Mouse (Mus musculus) liver, adult 2 months (tissue): ENCODE measurements around the gene Agpat4. TPM values are rescaled to one million over a fixed set of nuclear protein-coding genes. Genes with fewer than 3 reads are reported as not detected.

ENCODE experiments used
- DNase-seq: peaks from one replicate; pipeline ENCODE4 v3.0.0-alpha.2; 2011; ENCODE audit warnings: low read depth, low spot score; ENCODE audit errors: extremely low read depth
- H3K27ac ChIP-seq: fragments of 200-500 bp; replicated peaks from 2 replicates; pipeline ENCODE4 v1.5.1; 2012; ENCODE audit warnings: low read depth, mild to moderate bottlenecking, control low read depth, inconsistent platforms, low read length; ENCODE audit not compliant: insufficient read depth
- H3K27me3 ChIP-seq: fragments of 200-500 bp; 2 replicates; pipeline ENCODE4 v1.6.1; 2012; ENCODE audit warnings: mild to moderate bottlenecking, moderate library complexity, low read length, inconsistent platforms; ENCODE audit not compliant: control insufficient read depth, insufficient read depth
- H3K36me3 ChIP-seq: fragments of 200-500 bp; 2 replicates; pipeline ENCODE4 v1.6.1; 2012; ENCODE audit warnings: low read length, inconsistent platforms; ENCODE audit not compliant: control insufficient read depth, insufficient read depth
- H3K4me1 ChIP-seq: fragments of 200-500 bp; 2 replicates; pipeline ENCODE4 v1.6.1; 2011; ENCODE audit warnings: low read length; ENCODE audit not compliant: control insufficient read depth, insufficient read depth
- H3K4me3 ChIP-seq: fragments of 200-500 bp; 2 replicates; pipeline ENCODE4 v1.5.1; 2011; ENCODE audit warnings: low read depth, mild to moderate bottlenecking, control low read depth, low read length, moderate library complexity; ENCODE audit not compliant: insufficient read depth
- H3K79me2 ChIP-seq: fragments of 200-500 bp; 2 replicates; pipeline ENCODE4 v1.6.1; 2012; ENCODE audit warnings: inconsistent platforms, mild to moderate bottlenecking, low read length, moderate library complexity; ENCODE audit not compliant: control insufficient read depth, insufficient read depth
- H3K9ac ChIP-seq: fragments of 200-500 bp; 2 replicates; pipeline ENCODE4 v1.6.1; 2012; ENCODE audit warnings: low read depth, mild to moderate bottlenecking, control low read depth, inconsistent platforms, low read length
- CTCF ChIP-seq: fragments of 200-500 bp; IDR thresholded peaks from 2 replicates; pipeline ENCODE4 v1.5.1; 2011; ENCODE audit warnings: low read depth, low read length, control low read depth
- POLR2A ChIP-seq: fragments of 200-500 bp; IDR thresholded peaks from 2 replicates; pipeline ENCODE4 v1.6.1; 2011; ENCODE audit warnings: low read length, control low read depth; ENCODE audit not compliant: insufficient read depth; ENCODE audit errors: extremely low read depth
- WGBS: fragments of 180-500 bp; shearing (Covaris S2); methylation state at CpG from one replicate; pipeline ENCODE4 v1.1.7; 2018; 5-methylcytosine and 5-hydroxymethylcytosine counted together
- polyA plus RNA-seq: library from polyadenylated mRNA; depleted of rRNA; stranded (reverse); fragments of >200 nt; gene quantifications from 2 replicates; pipeline ENCODE4 v1.2.3, GENCODE M21; 2012
- total RNA-seq: library from RNA; depleted of rRNA; stranded (reverse); fragments of >200 nt; gene quantifications from 2 replicates; pipeline ENCODE4 v1.2.3, GENCODE M21; 2014

Gene Agpat4
- total and polyA plus RNA-seq, 2 experiments = 0.60 to 1.2 TPM

- no peaks in the 10 kb centered on the region for H3K36me3 ChIP-seq
- no peaks in the 10 kb centered on the region for H3K79me2 ChIP-seq
- no peaks in the 10 kb centered on the region; the same call in 1 of the 2 replicates for H3K27me3 ChIP-seq
- TF ChIP-seq POLR2A (no peak), CTCF (no peak)
- H3K9ac ChIP-seq = no peak overlapping the region
- no peaks in the 10 kb centered on the region for H3K4me1 ChIP-seq
- 85% methylated on average over 12 of the region's 12 CpGs for WGBS
- H3K4me3 ChIP-seq = no peak overlapping the region
- peak; percentile 16 for DNase-seq
- no peak overlapping the region for H3K27ac ChIP-seq
These were observed 16.6 kb downstream of the Agpat4 start for GRCm38 (mm10) chr17:12134975-12135633.

GRCm38 (mm10) chr17:12138355-12138754, 19.9 kb downstream of the Agpat4 start:
- H3K4me3 ChIP-seq = no peak overlapping the region
- no peak overlapping the region for H3K27ac ChIP-seq
- H3K27me3 ChIP-seq = no peaks in the 10 kb centered on the region; the same call in 1 of the 2 replicates
- no peaks in the 10 kb centered on the region for H3K4me1 ChIP-seq
- WGBS = 96% methylated on average over 6 of the region's 6 CpGs
- H3K79me2 ChIP-seq = no peaks in the 10 kb centered on the region
- H3K9ac ChIP-seq = no peak overlapping the region
- H3K36me3 ChIP-seq = no peaks in the 10 kb centered on the region
- DNase-seq = no peak
- TF ChIP-seq POLR2A = no peak
- TF ChIP-seq CTCF = no peak

GRCm38 (mm10) chr17:12143948-12144364, 25.5 kb downstream of the Agpat4 start:
- TF ChIP-seq CTCF = no peak
- TF ChIP-seq POLR2A = no peak
- 85% methylated on average over 5 of the region's 5 CpGs for WGBS
- H3K4me1 ChIP-seq = no peaks in the 10 kb centered on the region
- H3K27me3 ChIP-seq = no peaks in the 10 kb centered on the region
- no peak overlapping the region for H3K27ac ChIP-seq
- no peaks in the 10 kb centered on the region for H3K79me2 ChIP-seq
- DNase-seq = peak; percentile 17
- H3K4me3 ChIP-seq = no peak overlapping the region
- H3K36me3 ChIP-seq = no peaks in the 10 kb centered on the region
- no peak overlapping the region for H3K9ac ChIP-seq

- no peaks in the 10 kb centered on the region for H3K4me1 ChIP-seq
- H3K79me2 ChIP-seq = no peaks in the 10 kb centered on the region
- DNase-seq = no peak
- no peak overlapping the region for H3K27ac ChIP-seq
- no peak for TF ChIP-seq POLR2A
- H3K36me3 ChIP-seq = no peaks in the 10 kb centered on the region
- no peak overlapping the region for H3K9ac ChIP-seq
- WGBS = 86% methylated on average over 5 of the region's 5 CpGs
- H3K27me3 ChIP-seq = no peaks in the 10 kb centered on the region
- no peak overlapping the region for H3K4me3 ChIP-seq
These were observed 27.7 kb downstream of the Agpat4 start for GRCm38 (mm10) chr17:12146132-12146681.

GRCm38 (mm10) chr17:12147830-12148229, 29.3 kb downstream of the Agpat4 start:
- Histone ChIP-seq H3K27me3 (no peaks in the 10 kb centered on the region), H3K36me3 (no peaks in the 10 kb centered on the region), H3K9ac (no peak overlapping the region), H3K27ac (no peak overlapping the region), H3K79me2 (no peaks in the 10 kb centered on the region), H3K4me1 (no peaks in the 10 kb centered on the region), H3K4me3 (no peak overlapping the region)
- 87% methylated on average over 4 of the region's 4 CpGs for WGBS
- DNase-seq = no peak
- TF ChIP-seq CTCF (no peak), POLR2A (no peak)

GRCm38 (mm10) chr17:12149232-12149861, 30.8 kb downstream of the Agpat4 start:
- no peak overlapping the region for H3K27ac ChIP-seq
- TF ChIP-seq CTCF = no peak
- no peak for TF ChIP-seq POLR2A
- H3K4me3 ChIP-seq = no peak overlapping the region
- no peaks in the 10 kb centered on the region for H3K79me2 ChIP-seq
- no peaks in the 10 kb centered on the region for H3K27me3 ChIP-seq
- H3K4me1 ChIP-seq = no peaks in the 10 kb centered on the region
- no peak for DNase-seq
- H3K9ac ChIP-seq = no peak overlapping the region
- 77% methylated on average over 6 of the region's 6 CpGs for WGBS
- H3K36me3 ChIP-seq = no peaks in the 10 kb centered on the region
